Mouse (Mus musculus): ENCODE measurements around the gene S100a5. TPM values are rescaled to one million over a fixed set of nuclear protein-coding genes. Genes with fewer than 3 reads are reported as not detected.

S100a5 gene
- total RNA-seq, 2 experiments from 2014 or later = not detected

GRCm38 (mm10) chr3:90613461-90614147 lies 5.3 kb downstream of the S100a5 start:
- Histone ChIP-seq H3K4me3 (peak overlapping the region; percentile 48), H3K27ac (peak overlapping the region; percentile 47)
- no peak for DNase-seq (ENCODE audit: extremely low spot score in 1 of 2, low spot score in 2 of 2)
- TF ChIP-seq CTCF (IDR thresholded peaks at IDR 0.05) = no peak
- intact Hi-C loops (cut with DNase I) = loop anchor here (2.0 kb wide), 2 partner anchors 89 to 123 kb away; partner anchors contain the start of gene Snapin

DNA sequence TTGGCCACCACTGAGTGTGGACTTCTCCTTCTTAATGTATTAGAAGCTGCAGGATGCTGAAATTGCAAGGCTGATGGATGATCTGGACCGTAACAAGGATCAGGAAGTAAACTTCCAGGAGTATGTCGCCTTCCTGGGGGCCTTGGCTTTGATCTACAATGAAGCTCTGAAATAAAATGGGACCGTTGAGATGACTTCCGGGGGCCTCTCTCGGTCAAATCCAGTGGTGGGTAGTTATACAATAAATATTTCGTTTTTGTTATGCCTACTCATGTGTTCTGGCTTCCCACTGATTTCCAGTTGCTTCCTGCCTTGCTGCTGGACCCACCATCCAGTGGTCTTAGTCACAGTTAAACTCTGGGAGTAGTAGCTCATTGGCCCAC lies 5.8 kb downstream of the S100a5 start:
- TF ChIP-seq CTCF (IDR thresholded peaks at IDR 0.05) = no peak
- intact Hi-C loops (cut with DNase I) = loop anchor here (2.0 kb wide), 2 partner anchors 89 to 123 kb away; partner anchors contain the start of gene Snapin
- Histone ChIP-seq H3K4me3 (no peak overlapping the region), H3K27ac (no peak overlapping the region)
- DNase-seq (ENCODE audit: extremely low spot score in 1 of 2, low spot score in 2 of 2) = no peak

DNA sequence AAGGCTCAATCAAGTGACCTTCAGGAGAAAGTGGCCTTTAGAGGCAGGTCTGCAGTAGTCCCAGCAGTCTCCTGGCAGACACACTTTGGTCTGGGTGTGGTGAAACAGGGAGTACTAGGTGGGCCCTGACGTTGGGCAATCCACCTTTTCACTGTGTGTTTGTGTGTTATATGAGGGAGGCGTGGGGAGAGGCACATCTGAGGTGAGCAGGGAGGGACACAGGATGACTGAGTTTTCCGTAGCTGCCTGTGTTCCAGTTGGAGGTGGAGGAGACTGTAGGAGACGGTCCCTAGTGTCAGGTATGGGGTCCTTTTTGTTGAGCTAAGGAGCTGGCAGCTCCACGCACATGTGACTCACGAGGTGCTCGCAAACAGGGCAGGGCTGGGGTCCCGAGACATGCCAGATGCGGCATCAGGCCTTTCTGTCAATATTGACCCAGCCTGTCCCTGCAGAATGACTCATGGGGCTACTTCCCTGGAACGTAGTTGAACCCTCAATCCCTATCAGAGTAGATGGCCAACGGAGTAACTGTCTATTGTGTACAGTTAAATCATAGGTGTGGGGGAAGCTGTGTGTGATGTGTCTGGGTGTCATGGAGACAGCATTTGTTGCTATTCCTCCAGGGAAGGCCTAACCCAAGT lies 6.4 kb downstream of the S100a5 start:
- H3K27ac ChIP-seq = no peak overlapping the region
- H3K4me3 ChIP-seq = no peak overlapping the region
- no peak for TF ChIP-seq CTCF (IDR thresholded peaks at IDR 0.05)
- no peak for DNase-seq (ENCODE audit: extremely low spot score in 1 of 2, low spot score in 2 of 2)
- intact Hi-C loops (cut with DNase I) = loop anchor here (1.0 to 5.0 kb wide), 5 partner anchors 28 to 124 kb away; partner anchors contain the start of genes Chtop, S100a7a and Snapin

- intact Hi-C loops (cut with DNase I) = loop anchor here (1.0 to 5.0 kb wide), 5 partner anchors 29 to 125 kb away; partner anchors contain the start of genes Chtop, S100a7a and Snapin
- peak; percentile 73 to 76 for DNase-seq (ENCODE audit: extremely low spot score in 1 of 2, low spot score in 2 of 2)
- TF ChIP-seq CTCF (IDR thresholded peaks at IDR 0.05) = peak; percentile 69
- Histone ChIP-seq H3K27ac (no peak overlapping the region), H3K4me3 (0 out of 2 replicates have a peak overlapping the region, but pooled peaks have one; percentile 7)
These were observed 7.1 kb downstream of the S100a5 start for GRCm38 (mm10) chr3:90615415-90615814.

DNA sequence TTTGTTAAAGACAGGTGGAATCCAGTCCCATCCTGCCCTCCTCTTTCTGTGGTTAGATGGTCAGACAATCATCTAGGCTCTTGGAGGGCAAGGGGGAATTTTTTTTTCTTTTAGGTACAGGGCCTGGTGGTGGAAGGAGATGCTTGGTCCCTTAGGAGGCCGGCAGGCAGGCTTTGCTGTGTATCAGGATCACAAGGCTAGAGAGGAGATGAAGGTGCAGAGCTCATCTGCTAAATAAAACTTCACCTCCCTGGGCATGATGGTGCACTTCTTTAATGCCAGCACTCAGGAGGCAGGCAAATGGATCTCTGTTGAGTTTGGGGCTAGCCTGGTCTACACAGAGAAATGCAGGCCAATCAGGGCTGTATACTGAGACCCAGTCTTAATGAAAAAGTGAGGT lies 7.6 kb downstream of the S100a5 start:
- TF ChIP-seq CTCF (IDR thresholded peaks at IDR 0.05) = no peak
- Histone ChIP-seq H3K4me3 (no peak overlapping the region), H3K27ac (no peak overlapping the region)
- intact Hi-C loops (cut with DNase I) = loop anchor here (1.0 to 5.0 kb wide), 5 partner anchors 30 to 125 kb away; partner anchors contain the start of genes Chtop, S100a7a and Snapin
- no peak for DNase-seq (ENCODE audit: extremely low spot score in 1 of 2, low spot score in 2 of 2)

DNA sequence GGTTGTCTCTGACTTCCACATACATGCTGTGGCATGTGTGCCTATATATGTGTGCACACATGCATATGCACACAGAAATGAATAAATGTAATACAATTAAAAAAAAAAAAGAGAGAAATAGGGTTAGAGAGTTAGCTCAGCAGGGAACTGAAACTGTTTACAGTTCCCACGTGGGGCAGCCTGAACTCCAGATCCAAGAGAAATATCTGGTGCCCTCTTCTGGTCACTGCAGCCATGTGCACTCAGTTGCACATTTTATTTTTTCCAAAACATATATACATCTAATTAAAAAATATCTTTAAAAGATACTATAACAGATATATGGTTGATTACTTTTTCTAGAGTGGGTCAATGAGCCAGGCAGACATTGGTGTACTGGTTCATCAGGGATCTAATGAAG lies 9.3 kb downstream of the S100a5 start:
- no peak overlapping the region for H3K27ac ChIP-seq
- no peak overlapping the region for H3K4me3 ChIP-seq
- DNase-seq (ENCODE audit: extremely low spot score in 1 of 2, low spot score in 2 of 2) = no peak
- TF ChIP-seq CTCF (IDR thresholded peaks at IDR 0.05) = peak; percentile 33
- intact Hi-C loops (cut with DNase I) = loop anchor here (5.0 kb wide), 2 partner anchors 35 to 110 kb away; partner anchors contain the start of genes Chtop and S100a7a

DNA sequence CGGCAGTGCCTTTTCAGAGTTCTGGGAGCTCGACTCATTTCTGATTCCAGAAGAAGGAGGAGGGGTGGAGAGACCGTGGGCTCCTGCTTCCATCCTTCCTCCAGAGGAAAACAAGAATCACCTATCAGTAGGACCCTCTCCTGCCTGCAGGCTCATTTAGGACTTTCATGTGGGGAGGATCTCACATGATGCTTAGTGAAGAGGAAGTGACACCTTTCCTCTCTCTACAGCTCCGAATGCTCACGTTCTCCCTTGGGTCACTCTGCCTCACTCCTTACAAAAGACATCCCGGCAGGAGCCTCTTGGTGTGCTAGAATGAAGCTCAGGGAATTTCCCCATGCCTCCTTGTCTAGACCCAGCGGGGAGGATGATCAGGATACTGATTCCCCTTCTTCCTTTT lies 13.2 kb downstream of the S100a5 start:
- H3K4me3 ChIP-seq = no peak overlapping the region
- no peak for TF ChIP-seq CTCF (IDR thresholded peaks at IDR 0.05)
- intact Hi-C loops (cut with DNase I) = no loop called here
- DNase-seq (ENCODE audit: extremely low spot score in 1 of 2, low spot score in 2 of 2) = no peak
- H3K27ac ChIP-seq = no peak overlapping the region

GRCm38 (mm10) chr3:90623435-90624071 lies 15.2 kb downstream of the S100a5 start:
- no peak for TF ChIP-seq CTCF (IDR thresholded peaks at IDR 0.05)
- DNase-seq (ENCODE audit: extremely low spot score in 1 of 2, low spot score in 2 of 2) = peak in 1 of 2 experiments; percentile 44
- Histone ChIP-seq H3K4me3 (no peak overlapping the region), H3K27ac (no peak overlapping the region)
- intact Hi-C loops (cut with DNase I) = no loop called here

GRCm38 (mm10) chr3:90625496-90625895 lies 17.2 kb downstream of the S100a5 start:
- no peak overlapping the region for H3K4me3 ChIP-seq
- TF ChIP-seq CTCF (IDR thresholded peaks at IDR 0.05) = no peak
- H3K27ac ChIP-seq = no peak overlapping the region
- no peak for DNase-seq (ENCODE audit: extremely low spot score in 1 of 2, low spot score in 2 of 2)
- intact Hi-C loops (cut with DNase I) = no loop called here

DNA sequence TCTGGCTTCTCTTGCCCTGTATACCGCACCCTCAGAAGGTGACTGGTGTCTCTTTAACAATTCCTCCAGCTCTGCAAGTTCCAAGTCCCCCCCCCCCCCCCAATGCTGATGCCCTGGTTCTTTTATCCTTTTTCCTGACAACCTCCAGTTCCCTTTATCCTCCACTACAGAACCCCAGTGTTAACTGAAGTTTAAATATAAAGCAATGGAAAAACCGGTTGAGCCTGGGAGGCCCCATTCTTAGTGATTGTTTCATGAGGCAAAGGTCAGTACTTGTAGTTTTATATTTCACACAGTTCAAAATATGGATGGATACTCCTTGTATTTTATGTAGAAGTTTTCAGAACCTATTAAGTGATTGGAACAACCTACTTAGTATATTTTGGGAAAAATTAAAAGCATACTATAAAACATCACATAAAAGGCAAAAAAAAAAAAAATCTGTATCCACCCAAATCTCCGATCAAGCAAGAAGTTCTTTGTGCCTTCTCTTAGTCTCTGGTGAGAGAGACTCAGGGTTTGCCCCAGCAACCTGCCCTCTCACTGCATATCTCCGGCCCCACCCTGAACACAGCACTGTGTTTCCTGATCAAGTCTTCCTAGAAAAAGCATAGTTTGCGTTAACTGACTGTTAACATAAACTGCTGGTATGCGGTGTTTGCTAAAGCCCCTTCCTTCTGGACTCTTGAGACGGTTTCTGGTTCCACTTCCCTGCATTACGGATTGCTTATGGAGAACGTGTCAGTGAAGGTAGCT lies 18.1 kb downstream of the S100a5 start:
- no peak for DNase-seq (ENCODE audit: extremely low spot score in 1 of 2, low spot score in 2 of 2)
- no peak overlapping the region for H3K27ac ChIP-seq
- intact Hi-C loops (cut with DNase I) = no loop called here
- TF ChIP-seq CTCF (IDR thresholded peaks at IDR 0.05) = no peak
- no peak overlapping the region for H3K4me3 ChIP-seq

GRCm38 (mm10) chr3:90627366-90627765 lies 19.0 kb downstream of the S100a5 start:
- Histone ChIP-seq H3K27ac (no peak overlapping the region), H3K4me3 (no peak overlapping the region)
- intact Hi-C loops (cut with DNase I) = no loop called here
- no peak for TF ChIP-seq CTCF (IDR thresholded peaks at IDR 0.05)
- DNase-seq (ENCODE audit: extremely low spot score in 1 of 2, low spot score in 2 of 2) = no peak

Measured in left cerebral cortex, adult 2 months (tissue).